Mouse (Mus musculus): Measurements from ENCODE around the gene Klhl12.

DNA sequence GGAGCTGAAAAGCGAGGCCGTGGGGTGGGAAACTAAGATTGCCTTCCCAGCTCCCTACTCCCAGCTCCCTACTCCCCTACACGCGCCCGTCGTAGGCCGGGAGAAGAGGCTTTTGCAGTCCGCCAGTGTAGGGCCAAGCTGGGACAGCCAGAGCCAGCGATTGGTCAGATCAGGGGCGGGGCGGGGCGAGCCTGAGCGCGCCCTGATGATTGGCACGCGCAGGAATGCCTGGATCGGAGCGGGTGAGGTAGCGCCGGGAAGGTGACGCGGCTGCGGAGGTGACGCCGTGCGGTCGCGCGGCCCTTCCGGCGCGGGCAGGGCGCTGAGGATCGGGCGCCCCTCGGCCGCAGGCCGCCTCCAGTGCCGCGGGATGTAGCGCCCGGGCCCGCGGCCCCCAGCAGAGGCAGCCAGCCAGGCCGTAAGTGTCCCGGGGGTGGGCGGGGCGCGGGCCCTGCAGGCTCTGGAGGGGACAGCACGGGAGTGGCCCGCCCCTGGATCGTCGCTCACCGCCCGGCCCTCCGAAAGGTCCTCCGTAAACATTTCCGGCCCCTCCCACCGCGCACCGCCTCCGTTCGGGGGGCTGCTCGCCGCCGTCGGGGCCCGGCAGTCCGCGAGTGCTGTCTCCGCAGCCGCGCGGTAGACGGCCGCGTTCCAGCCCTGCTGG is 40.0 kb upstream of the Klhl12 start, which contains the start of gene Adipor1:
- no peak for TF ChIP-seq CTCF (IDR thresholded peaks at IDR 0.05; ENCODE audit: extremely low read depth, insufficient read depth, insufficient read length, insufficient replicate concordance)
- TF ChIP-seq POLR2A (IDR thresholded peaks at IDR 0.05; ENCODE audit: low read depth, low read length), result peak; percentile 46

Data from spleen, adult 2 months (tissue).